Mouse (Mus musculus) ES-Bruce4 (cell line): ENCODE results near the gene Etv3. TPM values are rescaled to one million over a fixed set of nuclear protein-coding genes. Genes with fewer than 3 reads are reported as not detected.
"Not testable (repeated sequence)": the region's sequence is repeated elsewhere in the genome, so short reads cannot be mapped to it uniquely, and the experiment has no call there.

Source experiments
- H3K27ac ChIP-seq: 2 replicates; pipeline ENCODE4 v1.5.1; 2012; ENCODE audit warnings: low read length, inconsistent platforms; ENCODE audit not compliant: insufficient read depth
- H3K27me3 ChIP-seq: 2 replicates; pipeline ENCODE4 v1.6.1; 2012; ENCODE audit warnings: mild to moderate bottlenecking, low read length, inconsistent platforms; ENCODE audit not compliant: control insufficient read depth, poor library complexity, insufficient read depth, severe bottlenecking
- H3K36me3 ChIP-seq: 2 replicates; pipeline ENCODE4 v1.6.1; 2012; ENCODE audit warnings: inconsistent platforms, mild to moderate bottlenecking, low read length, moderate library complexity; ENCODE audit not compliant: control insufficient read depth, poor library complexity, insufficient read depth, severe bottlenecking
- H3K4me1 ChIP-seq: one replicate; pipeline ENCODE4 v1.8.1; 2011; ENCODE audit warnings: low read length; ENCODE audit not compliant: control insufficient read depth, insufficient read depth
- H3K4me3 ChIP-seq: 2 replicates; pipeline ENCODE4 v1.5.1; 2011; ENCODE audit warnings: low read depth, mild to moderate bottlenecking, low read length
- H3K9ac ChIP-seq: 2 replicates; pipeline ENCODE4 v1.6.1; 2012; ENCODE audit warnings: low read depth, mild to moderate bottlenecking, inconsistent platforms; ENCODE audit not compliant: poor library complexity, severe bottlenecking
- H3K9me3 ChIP-seq: replicated peaks from 2 replicates; pipeline ENCODE4 v1.6.1; 2012; ENCODE audit warnings: mild to moderate bottlenecking, low read length, inconsistent platforms; ENCODE audit not compliant: control insufficient read depth, poor library complexity, insufficient read depth, severe bottlenecking
- CTCF ChIP-seq: IDR thresholded peaks from one replicate; pipeline ENCODE4 v1.8.1; 2011; ENCODE audit warnings: low read depth, low read length
- EP300 ChIP-seq: IDR thresholded peaks from 2 replicates; pipeline ENCODE4 v1.6.1; 2011; ENCODE audit warnings: low read depth, low read length; ENCODE audit not compliant: insufficient read depth
- POLR2A ChIP-seq: IDR thresholded peaks from one replicate; pipeline ENCODE4 v1.8.1; 2011; ENCODE audit warnings: low read length; ENCODE audit not compliant: insufficient read depth
- polyA plus RNA-seq: library from polyadenylated mRNA; stranded (reverse); fragments of >200 nt; gene quantifications from 2 replicates; pipeline ENCODE4 v1.2.4, GENCODE M21; 2011; ENCODE audit warnings: low read depth; ENCODE audit not compliant: missing spikeins, insufficient read depth, insufficient read length

The Etv3 gene
- polyA plus RNA-seq: 12.6 and 14.6 TPM in 2 replicates

GRCm38 (mm10) chr3:87525043-87525836, at the start of gene Etv3:
Gene Etv3, plus strand, starts transcription at chr3:87525407.
- Histone ChIP-seq H3K4me3 (peak within 1 kb of the TSS; percentile 79), H3K27ac (no peak within 1 kb of the TSS), H3K36me3 (peaks cover 11% of the 10 kb centered on the region), H3K9ac (peak within 1 kb of the TSS; percentile 84), H3K9me3 (no peaks in the 10 kb centered on the region), H3K27me3 (no peaks in the 10 kb centered on the region), H3K4me1 (no peaks in the 10 kb centered on the region)
- peak; percentile 46 for TF ChIP-seq POLR2A
- no peak for TF ChIP-seq EP300

- not testable (repeated sequence) for H3K27me3 ChIP-seq, H3K9ac ChIP-seq, H3K4me1 ChIP-seq, H3K4me3 ChIP-seq, H3K36me3 ChIP-seq
- TF ChIP-seq EP300: peak; percentile 51; the same call in 1 of the 2 replicates
- peaks cover 15% of the 10 kb centered on the region for H3K9me3 ChIP-seq
- peak overlapping the region; percentile 21; the same call in 1 of the 2 replicates for H3K27ac ChIP-seq
These were observed 47.3 kb upstream of the Etv3 start for GRCm38 (mm10) chr3:87477948-87478347.

GRCm38 (mm10) chr3:87478596-87478995, 46.6 kb upstream of the Etv3 start:
- not testable (repeated sequence) for H3K4me1 ChIP-seq, H3K4me3 ChIP-seq, H3K27me3 ChIP-seq, H3K9ac ChIP-seq, H3K36me3 ChIP-seq
- Histone ChIP-seq H3K27ac (peak overlapping the region; percentile 89), H3K9me3 (peaks cover 15% of the 10 kb centered on the region)

GRCm38 (mm10) chr3:87479230-87479629, 46.0 kb upstream of the Etv3 start:
- not testable (repeated sequence) for H3K4me1 ChIP-seq, H3K27ac ChIP-seq, H3K4me3 ChIP-seq, H3K9ac ChIP-seq, H3K27me3 ChIP-seq, H3K36me3 ChIP-seq
- H3K9me3 ChIP-seq: peaks cover 15% of the 10 kb centered on the region

- no peak for TF ChIP-seq POLR2A
- TF ChIP-seq EP300: no peak
- no peak for TF ChIP-seq CTCF
- Histone ChIP-seq H3K9ac (no peak overlapping the region), H3K4me1 (no peaks in the 10 kb centered on the region), H3K9me3 (no peaks in the 10 kb centered on the region), H3K27ac (no peak overlapping the region), H3K36me3 (no peaks in the 10 kb centered on the region), H3K4me3 (no peak overlapping the region), H3K27me3 (no peaks in the 10 kb centered on the region)
These were observed 37.8 kb upstream of the Etv3 start for GRCm38 (mm10) chr3:87487392-87487791.

GRCm38 (mm10) chr3:87487911-87488310, 37.3 kb upstream of the Etv3 start:
- no peaks in the 10 kb centered on the region for H3K36me3 ChIP-seq
- no peak for TF ChIP-seq CTCF
- TF ChIP-seq EP300: no peak
- TF ChIP-seq POLR2A: no peak
- H3K27ac ChIP-seq: no peak overlapping the region

More at GRCm38 (mm10) chr3:87487911-87488310, 37.3 kb upstream of the Etv3 start:
- Histone ChIP-seq H3K9ac (no peak overlapping the region), H3K9me3 (no peaks in the 10 kb centered on the region), H3K27me3 (no peaks in the 10 kb centered on the region), H3K4me1 (no peaks in the 10 kb centered on the region), H3K4me3 (no peak overlapping the region)
